Mouse (Mus musculus) T-helper 2 cell (primary cell): ENCODE results near the gene Cald1.

Experiments
- in situ Hi-C: fragments of 300-600 bp; cut with MboI, MseI; formaldehyde crosslinking; loops from one replicate; pipeline ENCODE4 v1.15.1; 2025; ENCODE audit warnings: high pct_unique_total_duplicates

Gene Cald1

DNA sequence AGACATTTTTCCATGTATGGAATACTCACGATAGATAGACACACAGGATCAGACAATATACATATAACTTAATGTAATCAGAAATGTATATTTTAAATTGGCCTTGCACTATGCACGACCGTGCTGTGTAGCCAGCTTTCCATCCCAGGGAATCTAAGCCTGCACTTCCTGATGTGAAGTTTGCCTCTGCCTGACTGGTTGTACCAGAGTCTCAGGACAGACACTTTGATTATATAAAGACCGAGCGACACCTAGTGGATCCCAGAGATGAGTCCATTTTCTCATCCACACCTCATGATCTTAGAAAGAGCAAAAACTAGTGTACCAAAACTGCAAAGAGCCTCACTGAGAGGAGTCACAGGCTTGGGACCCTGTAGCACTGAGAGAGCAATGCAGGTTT, 156.1 kb downstream of the Cald1 start:
- in situ Hi-C loops, result loop anchor here (10.0 to 25.0 kb wide), 2 partner anchors 210 to 392 kb away; partner anchors contain the start of gene Akr1b8

DNA sequence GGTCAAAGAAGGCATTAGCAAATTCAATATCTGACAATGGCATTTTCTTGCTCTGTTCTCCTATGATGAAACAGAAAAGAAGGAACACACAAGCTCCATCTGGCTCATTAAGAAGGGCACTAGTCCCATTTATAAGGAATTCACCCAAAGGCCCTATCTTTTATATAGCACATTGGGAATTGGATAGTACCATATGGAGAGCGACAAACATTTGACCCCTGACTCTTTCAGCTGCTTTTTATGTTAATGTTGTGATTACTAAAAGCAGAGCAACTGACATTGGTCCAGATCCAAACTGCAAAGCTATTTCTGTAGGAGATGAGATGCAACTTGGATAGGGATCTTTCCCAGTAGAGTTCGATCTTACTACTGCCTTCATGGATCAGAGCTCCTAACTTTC, 160.0 kb downstream of the Cald1 start:
- in situ Hi-C loops, result loop anchor here (10.0 to 25.0 kb wide), 2 partner anchors 214 to 396 kb away; partner anchors contain the start of gene Akr1b8

DNA sequence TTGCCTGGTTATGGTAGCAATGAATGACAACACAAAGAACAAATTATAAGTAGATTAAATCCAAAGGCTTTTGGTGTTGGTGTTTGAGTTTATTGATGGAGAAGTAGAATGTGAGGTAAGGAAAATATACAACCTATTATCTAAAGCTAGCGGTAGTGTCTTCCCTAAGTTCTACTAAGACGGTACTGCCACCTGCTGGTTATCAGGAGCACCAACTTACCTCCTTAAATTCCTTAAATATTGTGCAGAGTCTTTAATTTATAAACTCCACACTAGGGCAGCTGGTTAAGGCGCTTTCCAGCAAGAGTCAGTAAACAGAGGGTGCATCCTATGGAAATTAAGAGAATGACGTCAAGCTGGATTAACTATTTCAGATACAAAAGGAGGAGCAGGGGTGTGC, 161.7 kb downstream of the Cald1 start:
- in situ Hi-C loops, result loop anchor here (25.0 kb wide), 1 partner anchor 398 kb away; the partner anchor contains the start of gene Akr1b8

DNA sequence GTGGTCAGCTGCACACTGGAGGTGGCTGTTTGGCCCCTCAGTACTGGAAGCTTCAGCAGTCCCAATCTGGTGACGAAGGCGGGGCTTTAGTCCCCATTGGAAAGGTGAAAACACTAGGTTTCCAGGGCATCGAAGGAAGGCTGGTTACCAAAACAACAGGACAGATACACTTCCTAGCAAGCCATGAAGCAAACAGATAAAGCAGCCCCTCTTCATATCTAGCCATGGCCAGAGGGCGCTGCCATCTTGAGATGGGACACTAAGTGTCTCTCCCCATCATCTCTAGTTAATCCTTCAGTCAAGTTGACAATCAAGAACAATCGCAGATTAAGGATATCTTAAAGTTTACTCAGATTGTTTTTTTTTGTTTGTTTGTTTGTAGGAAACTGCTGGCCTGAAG, 167.4 kb downstream of the Cald1 start:
- in situ Hi-C loops, result loop anchor here (25.0 kb wide), 1 partner anchor 403 kb away; the partner anchor contains the start of gene Akr1b8

DNA sequence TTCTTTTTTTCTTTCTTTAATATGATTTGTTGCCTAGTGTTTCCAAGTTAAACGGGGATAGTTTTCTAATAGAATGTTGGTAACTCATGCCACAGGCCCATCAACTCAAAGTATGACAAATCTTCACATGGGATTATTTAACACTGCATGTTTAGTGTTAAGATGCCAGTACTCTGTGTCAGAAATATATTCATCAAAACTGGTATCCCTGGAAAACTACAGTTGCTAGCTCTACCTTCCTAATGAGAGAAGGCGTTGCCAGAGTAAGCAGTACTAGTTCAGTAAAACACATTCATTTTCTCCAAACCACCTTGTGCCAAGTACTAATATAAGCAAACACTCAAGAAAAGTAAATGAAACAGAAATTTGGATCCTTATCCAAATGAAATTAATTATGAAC, 171.7 kb downstream of the Cald1 start:
- in situ Hi-C loops, result loop anchor here (25.0 kb wide), 1 partner anchor 408 kb away; the partner anchor contains the start of gene Akr1b8

DNA sequence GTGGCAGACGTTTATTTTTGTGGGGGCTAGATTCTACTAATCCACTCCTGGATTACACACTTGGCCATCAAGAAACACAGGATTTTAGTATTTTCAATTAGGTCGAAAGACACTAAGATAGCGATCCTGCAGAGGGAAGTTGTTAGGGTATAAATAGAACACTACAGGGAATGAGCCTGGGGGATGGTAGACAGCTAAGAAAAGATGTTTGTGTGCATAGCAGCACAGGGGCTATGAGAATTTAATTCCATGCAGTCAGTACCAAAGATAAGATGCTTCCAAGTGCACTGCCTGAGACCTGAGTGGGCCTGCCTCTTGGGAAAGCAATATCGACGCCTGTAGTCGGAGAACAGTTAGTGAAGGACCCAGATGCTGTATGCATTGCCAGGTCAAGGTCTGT, 172.2 kb downstream of the Cald1 start:
- in situ Hi-C loops, result loop anchor here (25.0 kb wide), 1 partner anchor 408 kb away; the partner anchor contains the start of gene Akr1b8

DNA sequence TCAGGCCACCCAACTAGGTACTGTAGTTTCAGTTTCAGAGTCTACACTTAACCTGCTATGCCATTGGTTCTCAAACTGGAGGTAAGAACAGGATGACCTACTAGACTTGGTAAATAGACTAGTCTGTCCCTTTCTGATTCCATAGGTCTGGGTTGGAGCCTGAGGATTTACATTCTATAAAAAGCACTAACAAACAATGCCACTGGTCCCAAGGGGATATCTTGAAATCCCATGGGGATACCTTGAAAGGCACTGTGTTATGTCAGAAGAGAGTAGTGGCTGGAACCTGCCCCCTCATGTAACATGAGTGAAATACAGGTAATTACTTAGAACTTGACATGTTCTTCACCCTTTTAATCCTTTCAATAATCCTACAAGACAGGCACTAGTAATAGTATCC, 178.1 kb downstream of the Cald1 start:
- in situ Hi-C loops, result no loop called here

DNA sequence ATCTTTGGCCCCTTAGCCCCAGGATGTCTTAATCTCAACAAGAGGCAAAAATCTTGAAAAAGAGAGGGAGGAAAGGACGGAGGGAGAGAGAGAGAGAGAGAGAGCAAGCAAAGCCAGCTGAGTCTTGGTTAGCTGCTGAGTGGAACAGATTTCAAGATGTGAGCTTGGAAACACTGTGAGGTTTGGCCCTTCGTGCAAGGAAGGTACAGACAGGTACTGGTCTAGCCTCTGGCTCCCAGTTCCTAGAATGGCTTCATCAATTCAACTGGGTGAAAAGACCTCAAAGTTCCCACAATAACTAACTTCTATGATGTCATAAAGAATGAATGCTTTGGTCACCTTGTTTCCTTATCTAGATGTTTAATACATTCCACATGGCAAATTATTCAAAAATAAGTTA, 178.8 kb downstream of the Cald1 start:
- in situ Hi-C loops, result no loop called here

DNA sequence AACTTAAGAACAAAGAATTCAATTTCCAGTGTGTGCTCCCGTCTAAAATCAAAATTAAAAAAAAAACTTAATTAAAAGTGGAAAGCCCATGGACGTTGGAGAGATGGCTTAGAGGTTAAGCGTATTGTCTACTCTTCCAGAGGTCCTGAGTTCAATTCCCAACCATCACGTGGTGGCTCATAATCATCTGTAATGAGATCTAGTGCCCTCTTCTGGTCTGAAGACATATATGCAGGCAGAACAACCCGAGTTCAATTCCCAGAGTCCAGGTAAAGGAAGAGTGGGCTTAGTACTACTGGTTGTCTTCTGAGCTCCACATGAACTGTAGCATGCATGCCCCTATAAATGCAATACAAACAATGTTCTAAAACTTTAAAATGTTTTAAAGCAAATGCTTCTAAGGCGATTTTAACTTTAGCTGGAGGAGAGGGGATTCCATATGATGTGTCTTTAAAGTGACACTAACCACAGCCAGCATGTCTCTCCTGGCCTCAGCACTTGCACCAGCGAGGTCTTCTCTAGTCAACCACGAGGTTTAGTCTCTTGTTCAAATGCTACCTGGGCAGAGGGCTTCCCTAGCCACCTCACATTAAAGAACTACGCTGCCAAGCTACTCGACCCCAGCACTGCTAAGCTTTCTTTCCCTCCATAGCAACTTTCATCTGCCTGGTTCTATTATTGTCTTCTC, 179.8 kb downstream of the Cald1 start:
- in situ Hi-C loops, result no loop called here

DNA sequence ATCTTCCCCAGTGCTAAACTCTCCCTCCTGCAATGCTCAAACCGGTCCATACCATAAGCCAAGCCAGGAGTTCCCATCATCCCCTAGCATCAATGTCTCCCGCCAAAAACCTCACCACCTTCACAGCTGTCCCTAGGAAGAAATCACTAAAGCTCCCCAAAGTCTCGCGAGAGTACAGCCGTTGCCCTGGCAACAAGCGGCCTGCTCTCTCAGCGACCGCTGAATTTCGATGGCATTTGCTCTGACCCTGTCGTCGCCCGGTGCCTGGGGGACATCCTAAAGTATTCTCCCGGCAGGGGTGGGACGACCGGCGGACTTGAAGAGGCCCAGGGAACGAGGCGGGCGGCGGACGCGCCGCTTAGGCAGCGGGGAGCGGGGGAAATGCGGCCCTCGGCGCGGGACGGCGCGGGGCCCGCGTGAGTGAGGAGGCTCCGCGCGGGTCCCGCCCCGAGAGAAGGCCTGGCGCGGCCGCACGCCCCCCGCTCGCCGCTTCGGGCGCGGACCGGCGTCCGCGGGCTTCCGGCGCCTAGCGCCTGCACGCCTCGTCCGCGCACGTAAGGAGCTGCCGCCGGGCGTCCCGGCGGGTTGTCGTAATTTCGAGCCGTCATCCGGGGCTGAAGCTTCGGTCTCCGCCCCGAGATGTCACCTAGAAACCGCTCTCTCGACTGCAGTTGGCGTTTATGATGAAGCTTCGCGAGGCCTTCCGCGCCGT, 182.1 kb downstream of the Cald1 start, which contains the start of gene Agbl3:
Gene Agbl3 (plus strand): TSS at position 202 of the 712 bp plus-strand sequence.
- in situ Hi-C loops, result no loop called here

DNA sequence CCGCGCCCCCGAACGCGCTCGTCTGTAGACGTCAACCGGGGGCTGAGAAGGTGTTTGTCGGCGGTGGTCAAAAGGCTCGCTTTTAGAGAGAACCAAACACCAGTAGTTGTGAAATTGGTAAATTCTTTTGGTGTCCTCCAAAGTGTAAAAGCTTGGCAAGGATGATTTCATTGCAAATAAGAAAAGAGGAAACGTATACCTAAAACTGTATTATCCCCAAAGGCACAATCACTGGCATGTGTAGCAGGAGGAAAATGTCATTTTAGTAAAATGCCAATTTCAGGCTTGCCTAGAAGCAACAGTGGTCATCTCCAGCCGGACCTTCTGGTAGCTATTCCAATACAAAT, 182.6 kb downstream of the Cald1 start:
- in situ Hi-C loops, result no loop called here

DNA sequence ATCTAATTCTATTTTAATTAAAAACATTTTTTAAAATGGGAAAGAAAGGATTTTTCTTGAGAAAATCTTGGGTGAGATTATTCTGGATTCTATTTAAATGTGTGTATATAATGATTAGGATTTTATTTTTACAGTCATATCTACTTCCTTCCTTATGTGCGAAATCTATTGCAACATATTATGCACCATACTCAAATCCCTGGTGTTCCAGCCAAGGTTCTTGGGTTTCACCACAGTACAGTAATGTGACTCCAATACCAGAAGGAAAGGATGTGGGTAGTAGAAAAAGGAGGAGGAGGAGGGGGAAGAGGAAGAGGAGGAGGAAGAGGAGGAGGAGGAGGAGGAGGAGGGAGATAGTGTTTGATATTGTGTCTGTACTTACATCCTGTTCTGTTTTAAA, 184.2 kb downstream of the Cald1 start:
- in situ Hi-C loops, result no loop called here

DNA sequence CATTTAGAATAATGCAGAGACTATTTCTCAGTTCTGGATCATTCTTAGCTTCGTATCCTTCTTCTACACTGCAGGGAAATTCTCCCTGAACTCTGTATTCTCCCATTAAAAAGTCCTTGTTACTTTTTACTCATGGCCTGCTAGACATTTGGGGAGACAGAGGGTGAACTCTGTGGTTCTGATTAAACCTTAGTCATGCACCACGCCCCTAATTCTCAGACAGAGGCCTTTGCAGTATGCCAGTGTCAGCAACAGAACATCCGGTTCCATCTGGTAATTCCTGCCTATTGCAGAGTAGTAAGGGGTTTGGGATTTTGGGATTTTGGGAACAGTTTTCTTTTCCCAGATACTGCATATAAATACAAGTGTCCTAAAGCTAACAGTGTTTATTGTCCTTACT, 198.6 kb downstream of the Cald1 start:
- in situ Hi-C loops, result no loop called here

DNA sequence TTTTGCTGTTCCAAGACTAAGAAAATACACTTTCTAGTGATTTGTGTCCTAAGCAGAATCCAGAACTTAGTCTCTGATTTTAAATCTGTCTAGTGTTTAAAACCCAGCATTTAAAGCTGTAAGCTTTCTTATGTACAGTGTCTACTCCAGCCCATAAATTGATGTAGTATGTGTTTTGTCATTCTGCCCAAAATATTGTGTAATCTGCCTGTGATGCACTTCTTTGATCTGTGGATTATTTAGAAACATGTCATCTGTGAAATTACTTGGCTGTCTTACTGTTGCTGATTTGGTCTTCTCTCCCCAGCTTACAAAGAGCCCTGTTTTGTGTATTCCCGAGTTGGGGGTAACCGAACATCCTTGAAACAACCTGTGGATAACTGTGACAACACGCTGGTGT, 199.6 kb downstream of the Cald1 start:
- in situ Hi-C loops, result no loop called here

DNA sequence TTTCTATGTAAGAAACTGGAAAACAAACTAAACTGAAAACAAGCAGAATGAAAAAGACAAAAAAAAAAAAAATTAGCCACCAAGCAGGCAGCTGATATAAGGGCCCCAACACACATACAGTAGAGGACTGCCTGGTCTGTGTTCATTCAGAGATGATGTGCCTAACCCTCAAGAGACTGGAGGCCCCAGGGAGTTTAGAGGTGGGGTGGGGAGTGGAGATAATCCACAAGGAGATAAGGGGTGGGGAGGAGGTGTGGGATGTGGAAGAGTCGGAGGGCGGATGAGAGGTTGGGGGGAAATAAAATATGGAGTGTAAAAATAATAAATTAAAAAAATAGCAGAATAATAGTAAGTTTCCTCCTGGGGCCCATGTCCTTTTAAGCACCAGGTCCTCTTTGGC, 207.3 kb downstream of the Cald1 start:
- in situ Hi-C loops, result no loop called here

DNA sequence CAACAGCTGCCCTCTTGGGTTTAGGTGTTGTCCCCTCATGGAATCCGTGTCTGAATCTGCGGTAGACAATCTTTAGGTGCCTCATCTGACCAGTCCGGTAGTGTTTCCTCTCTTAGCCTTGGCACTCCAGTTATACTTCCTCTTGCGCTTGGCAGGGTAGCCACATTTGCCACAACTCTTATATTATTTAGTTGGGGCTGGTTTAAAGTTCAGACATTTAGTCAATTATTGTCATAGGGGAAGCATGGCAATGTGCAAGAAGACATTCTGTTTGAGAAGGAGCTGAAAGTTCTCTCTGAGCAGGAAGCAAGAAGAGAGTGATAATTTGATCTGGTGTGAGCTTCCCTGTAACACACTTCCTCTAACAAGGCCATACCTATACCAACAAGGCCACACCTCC, 212.4 kb downstream of the Cald1 start:
- in situ Hi-C loops, result no loop called here

DNA sequence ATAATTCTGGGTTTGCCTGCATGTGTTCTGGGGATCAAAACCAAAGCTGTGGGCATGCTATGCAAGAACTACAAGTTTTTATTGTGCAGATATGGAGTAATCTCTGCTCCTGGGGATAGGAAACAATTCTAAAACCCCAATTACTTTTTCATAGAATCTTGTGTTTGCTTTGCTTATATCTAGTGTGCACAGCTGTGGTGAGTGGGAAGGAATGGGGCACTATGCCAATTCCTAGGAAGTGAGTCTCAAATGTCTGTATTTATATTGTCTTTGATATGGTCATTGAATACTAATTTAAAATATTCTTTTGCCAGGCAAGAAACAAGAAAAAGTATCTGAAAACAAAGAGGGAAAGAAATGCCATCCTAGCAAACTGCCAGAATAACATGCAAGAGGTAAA, 226.1 kb downstream of the Cald1 start:
- in situ Hi-C loops, result no loop called here
